Mouse (Mus musculus) liver, embryonic 14.5 days (tissue): ENCODE results near the gene Asxl1. TPM values are rescaled to one million over a fixed set of nuclear protein-coding genes. Genes with fewer than 3 reads are reported as not detected.

Experiments
- ATAC-seq: fragments of 200-750 bp; cut with Nextera tagmentation; 2 replicates; pipeline ENCODE4 v1.8.0; 2017; ENCODE audit warnings: moderate number of reproducible peaks, mild to moderate bottlenecking, moderate library complexity; ENCODE audit not compliant: insufficient read depth
- DNase-seq, 3 experiments: peaks; one replicate each; pipeline ENCODE4 v3.0.0-alpha.2; 2012 to 2013; ENCODE audit warnings: low read depth in 3 of 3, low spot score in 3 of 3
- H3K27ac ChIP-seq: fragments of 300-500 bp; sonication (generic); 2 replicates; pipeline ENCODE4 v1.5.1; 2014; ENCODE audit warnings: moderate library complexity, mild to moderate bottlenecking, control low read depth, inconsistent platforms
- H3K27me3 ChIP-seq: fragments of 300-500 bp; sonication (generic); 2 replicates; pipeline ENCODE4 v1.6.1; 2014; ENCODE audit warnings: mild to moderate bottlenecking, low read length, moderate library complexity; ENCODE audit not compliant: control insufficient read depth, insufficient read depth
- H3K36me3 ChIP-seq: fragments of 300-500 bp; sonication (generic); replicated peaks from 2 replicates; pipeline ENCODE4 v1.6.1; 2014; ENCODE audit warnings: low read depth; ENCODE audit not compliant: control insufficient read depth, insufficient read depth
- H3K4me1 ChIP-seq, 2 experiments: fragments of 200-500 bp in 1 of 2; fragments of 300-500 bp in 1 of 2; sonication (generic) in 1 of 2; replicated peaks; 2 replicates each; pipeline ENCODE4 v1.6.1; 2012 to 2014; ENCODE audit warnings: antibody characterized with exemption in 1 of 2, inconsistent platforms in 1 of 2, low read length in 1 of 2; ENCODE audit not compliant: control insufficient read depth in 2 of 2, insufficient read depth in 2 of 2
- H3K4me2 ChIP-seq: fragments of 300-500 bp; sonication (generic); 2 replicates; pipeline ENCODE4 v1.6.1; 2014; ENCODE audit warnings: low read depth, mild to moderate bottlenecking, control low read depth, moderate library complexity
- H3K4me3 ChIP-seq, 2 experiments: fragments of 200-500 bp in 1 of 2; fragments of 300-500 bp in 1 of 2; sonication (generic) in 1 of 2; 2 replicates each; pipeline ENCODE4 v1.5.1; 2012 to 2014; ENCODE audit warnings: low read depth in 2 of 2, low read length in 2 of 2, mild to moderate bottlenecking in 2 of 2, control low read depth in 1 of 2, inconsistent platforms in 1 of 2, moderate library complexity in 1 of 2; ENCODE audit not compliant: insufficient read depth in 1 of 2
- H3K9ac ChIP-seq: fragments of 300-500 bp; sonication (generic); replicated peaks from 2 replicates; pipeline ENCODE4 v1.6.1; 2014; ENCODE audit warnings: mild to moderate bottlenecking, control low read depth, moderate library complexity
- H3K9me3 ChIP-seq: fragments of 300-500 bp; sonication (generic); 2 replicates; pipeline ENCODE4 v1.6.1; 2016; ENCODE audit warnings: low read length, mixed read lengths; ENCODE audit not compliant: control insufficient read depth
- CTCF ChIP-seq: IDR thresholded peaks from 2 replicates; pipeline ENCODE4 v1.5.1; 2016; ENCODE audit warnings: antibody characterized with exemption, low read depth, control low read depth
- EP300 ChIP-seq: IDR thresholded peaks from 2 replicates; pipeline ENCODE4 v1.6.1; 2016; ENCODE audit warnings: antibody characterized with exemption, low read depth
- WGBS: fragments of 180-500 bp; shearing (Covaris S2); extraction: QIAGEN DNeasy Blood & Tissue Kit; methylation state at CpG from one replicate; pipeline ENCODE4 v1.1.7; 2014; ENCODE audit not compliant: insufficient replicate concordance; 5-methylcytosine and 5-hydroxymethylcytosine counted together
- polyA plus RNA-seq, 2 experiments: library from polyadenylated mRNA; depleted of rRNA in 1 of 2; stranded (reverse) in 1 of 2; unstranded in 1 of 2; fragments of >200 nt; fragmentation: Nextera tagmentation in 1 of 2; extraction: Ambion mirVana in 1 of 2; gene quantifications; 2 replicates each; pipeline versions ENCODE4 v1.2.1 to v1.2.3; 2012 to 2014

The Asxl1 gene
- polyA plus RNA-seq (2012; rRNA removed), result 6.4 and 7.7 TPM in 2 replicates
- polyA plus RNA-seq (2014; fragmentation: Nextera tagmentation; extraction: Ambion mirVana), result 6.4 and 6.5 TPM in 2 replicates

DNA sequence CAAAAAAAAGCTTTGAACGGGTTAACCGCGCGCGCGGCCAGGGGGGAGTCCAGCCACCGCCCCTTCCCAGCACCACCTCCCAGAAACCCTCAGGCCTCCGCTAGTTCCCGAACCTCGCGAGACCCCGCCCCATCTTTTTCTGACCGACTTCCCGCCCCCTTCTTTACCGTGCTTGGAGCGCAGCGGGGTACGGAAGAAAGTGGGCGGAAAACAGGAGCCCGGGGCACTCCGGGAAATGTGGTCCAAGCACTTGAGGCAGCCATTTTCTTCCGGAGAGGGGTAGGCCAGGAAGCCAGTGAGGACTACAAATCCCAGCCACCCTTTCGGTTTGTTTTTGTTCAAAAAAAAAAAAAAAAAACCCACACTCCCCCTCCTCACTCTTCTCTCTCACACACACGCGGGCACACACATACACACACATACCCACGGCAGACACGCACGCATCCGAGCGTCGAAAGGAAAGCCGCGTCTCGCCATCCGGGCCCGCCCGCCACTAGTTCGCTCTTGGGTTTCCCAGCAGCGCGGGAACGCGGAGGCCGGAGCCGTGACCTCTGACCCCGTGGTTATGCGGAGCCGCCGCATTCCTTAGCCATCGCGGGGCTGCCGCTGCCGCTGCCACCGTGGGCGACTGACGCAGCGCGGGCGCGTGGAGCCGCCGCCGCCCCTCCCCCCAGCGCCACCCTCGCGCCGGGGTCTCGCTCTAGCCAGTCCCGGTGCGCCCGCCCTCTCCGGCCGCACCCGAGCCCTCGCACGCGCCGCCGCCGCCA is at the start of gene Asxl1:
Asxl1 (plus strand) TSS at position 376 of the 767 bp plus-strand sequence.
- Histone ChIP-seq H3K4me2 (peak within 1 kb of the TSS; percentile 94), H3K27ac (peak within 1 kb of the TSS; percentile 81), H3K9me3 (no peaks in the 10 kb centered on the region), H3K27me3 (no peaks in the 10 kb centered on the region), H3K4me1 (peaks cover 46 to 49% of the 10 kb centered on the region in 2 experiments), H3K36me3 (no peaks in the 10 kb centered on the region), H3K9ac (peak within 1 kb of the TSS; percentile 99), H3K4me3 (peak within 1 kb of the TSS; percentile 100)
- under 1% methylated on average over 68 of the region's 79 CpGs for WGBS
- DNase-seq (peak; percentile 94 to 95 (median 94)), ATAC-seq (peak; percentile 93)
- no peak for TF ChIP-seq CTCF
- TF ChIP-seq EP300, result peak; percentile 27; the same call in 1 of the 2 replicates

DNA sequence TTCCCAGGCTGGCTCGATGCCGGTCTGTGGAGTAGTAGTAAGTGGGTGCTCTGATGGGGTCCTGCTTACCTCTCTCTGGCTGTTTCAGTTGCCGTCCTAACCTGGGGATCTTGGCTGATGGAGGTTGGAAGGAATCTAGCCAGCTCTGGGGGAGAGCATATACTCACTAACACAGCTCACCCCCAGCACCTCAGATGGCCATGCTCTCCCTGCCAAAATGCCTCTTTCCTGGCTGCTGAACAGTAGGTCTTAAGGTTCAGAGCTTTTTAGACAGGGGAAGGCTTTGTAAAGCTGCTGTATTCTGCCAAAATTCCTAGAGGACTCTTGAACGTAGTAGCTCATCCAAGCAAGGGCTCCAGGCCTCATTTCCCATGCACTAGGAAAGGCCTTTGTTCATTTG is 47.9 kb upstream of the Asxl1 start:
- WGBS, result 70% methylated on average over 4 of the region's 4 CpGs
- TF ChIP-seq CTCF, result no peak
- no peak for TF ChIP-seq EP300
- Histone ChIP-seq H3K27ac (no peak overlapping the region), H3K4me2 (no peak overlapping the region), H3K4me1 (peaks cover 0 to 10% of the 10 kb centered on the region in 2 experiments; a peak in 3 of 4 replicates), H3K9me3 (no peaks in the 10 kb centered on the region), H3K9ac (no peak overlapping the region), H3K27me3 (no peaks in the 10 kb centered on the region), H3K36me3 (no peaks in the 10 kb centered on the region), H3K4me3 (no peak overlapping the region)
- DNase-seq (no peak), ATAC-seq (no peak)

DNA sequence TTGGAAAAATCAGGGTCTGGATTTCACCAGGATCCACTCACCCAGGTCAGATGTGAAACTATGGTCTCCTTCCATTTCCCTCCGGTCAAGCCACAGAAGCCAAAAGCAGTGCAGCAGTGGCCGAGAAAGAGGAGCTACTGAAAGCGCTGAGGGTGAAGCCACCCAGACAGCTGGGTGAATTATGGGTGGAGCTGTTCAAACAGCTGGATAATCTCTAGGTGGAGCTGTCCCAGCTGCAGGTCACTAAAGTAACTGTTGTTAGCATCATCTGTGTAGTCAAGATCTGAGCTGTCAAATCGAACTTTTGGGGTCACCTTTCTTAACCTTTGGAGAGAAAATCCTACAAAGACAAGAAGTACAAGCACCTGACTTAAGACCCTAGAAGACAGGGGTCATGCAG is 47.2 kb upstream of the Asxl1 start:
- H3K4me2 ChIP-seq, result no peak overlapping the region
- no peak overlapping the region for H3K27ac ChIP-seq
- TF ChIP-seq EP300 (no peak), CTCF (no peak; the same call in 1 of the 2 replicates)
- no peak overlapping the region for H3K4me3 ChIP-seq
- H3K9ac ChIP-seq, result no peak overlapping the region
- ATAC-seq (no peak), DNase-seq (no peak)
- no peaks in the 10 kb centered on the region for H3K9me3 ChIP-seq
- no peaks in the 10 kb centered on the region for H3K36me3 ChIP-seq
- 41% methylated on average over 4 of the region's 4 CpGs for WGBS
- peaks cover 0 to 10% of the 10 kb centered on the region in 2 experiments; a peak in 3 of 4 replicates for H3K4me1 ChIP-seq
- no peaks in the 10 kb centered on the region for H3K27me3 ChIP-seq

DNA sequence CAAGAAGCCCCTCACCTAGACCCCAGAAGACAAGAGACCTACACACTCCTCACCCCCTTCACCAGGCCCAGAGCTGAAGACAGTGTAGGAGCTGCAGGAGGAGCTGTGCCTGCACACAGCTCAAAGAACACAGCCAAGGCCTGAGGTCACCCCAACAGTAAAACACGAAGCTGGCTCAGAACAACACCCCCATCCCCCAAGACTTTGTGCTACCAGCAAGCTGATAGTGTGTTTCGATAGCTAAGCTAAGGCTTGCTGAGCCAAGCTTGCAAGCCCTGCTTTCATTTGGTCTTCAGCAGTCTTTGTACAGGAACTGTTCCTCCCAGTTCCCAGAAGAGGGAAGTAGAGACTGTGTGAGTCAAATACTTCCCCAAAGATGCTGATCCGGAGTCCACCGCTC is 46.8 kb upstream of the Asxl1 start:
- Histone ChIP-seq H3K4me3 (no peak overlapping the region), H3K4me2 (no peak overlapping the region), H3K4me1 (peaks cover 0 to 10% of the 10 kb centered on the region in 2 experiments; a peak in 3 of 4 replicates), H3K9me3 (no peaks in the 10 kb centered on the region), H3K36me3 (no peaks in the 10 kb centered on the region), H3K9ac (no peak overlapping the region), H3K27me3 (no peaks in the 10 kb centered on the region), H3K27ac (no peak overlapping the region)
- ATAC-seq (no peak), DNase-seq (no peak)
- no peak for TF ChIP-seq EP300
- WGBS, result 31% methylated on average over 4 of the region's 4 CpGs

- no peak overlapping the region for H3K9ac ChIP-seq
- H3K4me3 ChIP-seq, result no peak overlapping the region
- ATAC-seq (no peak), DNase-seq (no peak)
- no peak overlapping the region for H3K27ac ChIP-seq
- H3K4me1 ChIP-seq, result peaks cover 0 to 10% of the 10 kb centered on the region in 2 experiments; a peak in 3 of 4 replicates
- H3K36me3 ChIP-seq, result no peaks in the 10 kb centered on the region
- no peaks in the 10 kb centered on the region for H3K27me3 ChIP-seq
- TF ChIP-seq EP300, result no peak
- no peak for TF ChIP-seq CTCF
- WGBS, result 81% methylated on average over 5 of the region's 5 CpGs
- no peak overlapping the region for H3K4me2 ChIP-seq
- no peaks in the 10 kb centered on the region for H3K9me3 ChIP-seq
Observed at GRCm38 (mm10) chr2:153301123-153301522, 44.5 kb upstream of the Asxl1 start.
